Mouse (Mus musculus) megakaryocyte, embryonic 14.5 days (primary cell): ENCODE measurements around the gene Olfr1394.

ENCODE experiments used
- FLI1 ChIP-seq: IDR thresholded peaks from 2 replicates; pipeline ENCODE4 v1.6.1; 2012; ENCODE audit warnings: low read length, inconsistent platforms, mixed read lengths
- GATA1 ChIP-seq: IDR thresholded peaks from 3 replicates; pipeline ENCODE4 v1.6.1; 2012; ENCODE audit warnings: mixed read lengths, low read length, inconsistent platforms, borderline replicate concordance

- TF ChIP-seq GATA1 (no peak), FLI1 (no peak)
These were observed 51.0 kb downstream of the Olfr1394 start for GRCm38 (mm10) chr11:49205080-49205590.
